Mouse (Mus musculus) CD8-positive naive resting alpha-beta T cell, adult 2 months (primary cell): ENCODE data around the gene Grcc10.

Source experiments
- DNase-seq, 2 experiments: peaks; one replicate each; pipeline ENCODE4 v3.0.0; 2022; ENCODE audit warnings: low read depth in 2 of 2, low spot score in 2 of 2

Grcc10 gene

GRCm38 (mm10) chr6:124702102-124702783 lies 38.9 kb downstream of the Grcc10 start:
- DNase-seq: no peak

GRCm38 (mm10) chr6:124701338-124701737 lies 39.8 kb downstream of the Grcc10 start:
- DNase-seq: peak in 1 of 2 experiments; percentile 22

- no peak for DNase-seq
Measured at GRCm38 (mm10) chr6:124699962-124700610, 41.1 kb downstream of the Grcc10 start.

- DNase-seq: no peak
Measured at GRCm38 (mm10) chr6:124699366-124699765, 41.8 kb downstream of the Grcc10 start.

GRCm38 (mm10) chr6:124698751-124699150 lies 42.4 kb downstream of the Grcc10 start:
- no peak for DNase-seq

- DNase-seq: no peak
Measured at GRCm38 (mm10) chr6:124696441-124697150, 44.6 kb downstream of the Grcc10 start.

GRCm38 (mm10) chr6:124694166-124694955 lies 46.8 kb downstream of the Grcc10 start:
- peak; percentile 70 to 72 for DNase-seq

GRCm38 (mm10) chr6:124693243-124693981 lies 47.8 kb downstream of the Grcc10 start:
- no peak for DNase-seq

GRCm38 (mm10) chr6:124690517-124690916 lies 50.7 kb downstream of the Grcc10 start:
- DNase-seq: no peak
